Mouse (Mus musculus): ENCODE measurements around the gene Rasa1.

DNA sequence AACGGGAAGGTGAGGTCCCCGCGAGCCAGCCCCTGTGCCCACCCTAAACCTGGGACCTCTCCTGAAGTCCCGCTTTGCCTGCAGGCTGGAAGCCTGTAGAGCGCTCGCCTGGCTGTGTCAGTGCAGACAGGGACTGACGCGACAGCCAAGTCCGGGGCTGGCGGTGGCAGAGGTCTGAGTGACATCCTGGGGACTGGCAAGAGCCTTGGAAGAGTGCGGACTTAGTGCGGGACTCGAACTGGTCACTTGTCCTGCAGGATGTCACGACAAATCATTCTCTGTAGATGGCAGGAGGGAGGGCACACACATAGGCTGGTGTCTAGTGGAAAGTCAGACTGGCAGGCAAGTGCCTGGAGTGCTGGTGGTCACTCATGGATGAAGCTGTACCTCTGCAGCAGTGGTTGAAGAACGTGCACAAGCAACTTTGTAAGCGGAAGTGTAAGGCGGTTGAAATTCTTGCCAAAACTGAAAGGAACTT is 99.2 kb downstream of the Rasa1 start:
- no peak for TF ChIP-seq CTCF (IDR thresholded peaks at IDR 0.05; ENCODE audit: low read depth)
- TF ChIP-seq EP300 (IDR thresholded peaks at IDR 0.05; ENCODE audit: low read depth): no peak
